Mouse (Mus musculus) thymus, postnatal 0 days (tissue): ENCODE measurements around the gene Rsph9. TPM values are rescaled to one million over a fixed set of nuclear protein-coding genes. Genes with fewer than 3 reads are reported as not detected.

Experiments
- DNase-seq: peaks from one replicate; pipeline ENCODE4 v3.0.0-alpha.2; 2015; ENCODE audit warnings: low spot score
- polyA plus RNA-seq: library from polyadenylated mRNA; unstranded; fragments of >200 nt; fragmentation: Nextera tagmentation; extraction: Ambion mirVana; gene quantifications from 2 replicates; pipeline ENCODE4 v1.2.1, GENCODE M21; 2015

Gene Rsph9
- polyA plus RNA-seq, 1 experiment from 2014 or later = 2.0 TPM

GRCm38 (mm10) chr17:46152847-46153782, 9.1 kb upstream of the Rsph9 start, which contains the start of gene Mad2l1bp:
Mad2l1bp (minus strand) TSS chr17:46153553.
- peak; percentile 95 for DNase-seq

GRCm38 (mm10) chr17:46139872-46140271, 4.1 kb downstream of the Rsph9 start:
- no peak for DNase-seq

DNA sequence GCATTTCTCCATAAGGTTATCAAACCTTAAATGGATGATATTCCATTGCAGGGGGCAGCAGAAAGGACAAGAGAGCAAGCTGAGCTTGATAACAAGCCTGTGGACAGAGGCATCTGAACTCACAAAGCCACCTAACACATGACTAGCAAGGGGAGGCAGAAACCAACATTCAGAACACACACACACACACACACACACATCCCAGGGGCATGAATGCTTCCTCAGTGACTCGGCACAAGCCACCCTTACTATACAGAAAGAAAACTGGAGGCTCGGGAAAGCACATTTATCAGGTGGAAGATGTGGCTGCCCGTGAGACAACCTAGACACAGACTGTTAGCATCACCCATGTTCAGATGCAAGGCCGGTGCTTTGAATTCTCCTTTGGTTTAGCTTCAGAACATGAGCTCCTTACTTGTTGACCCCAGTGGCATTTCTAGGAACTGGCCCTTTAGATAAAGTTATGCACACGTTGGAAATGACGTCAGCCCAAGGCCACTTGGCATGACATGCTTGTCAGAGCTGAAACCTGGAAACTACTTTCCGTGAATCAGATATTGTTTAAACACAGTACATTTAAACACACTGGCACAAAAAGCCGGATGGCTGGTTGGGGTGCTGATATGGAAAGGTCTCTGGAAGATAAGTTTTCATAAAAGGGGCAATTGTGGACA, 5.3 kb downstream of the Rsph9 start:
- DNase-seq = no peak

DNA sequence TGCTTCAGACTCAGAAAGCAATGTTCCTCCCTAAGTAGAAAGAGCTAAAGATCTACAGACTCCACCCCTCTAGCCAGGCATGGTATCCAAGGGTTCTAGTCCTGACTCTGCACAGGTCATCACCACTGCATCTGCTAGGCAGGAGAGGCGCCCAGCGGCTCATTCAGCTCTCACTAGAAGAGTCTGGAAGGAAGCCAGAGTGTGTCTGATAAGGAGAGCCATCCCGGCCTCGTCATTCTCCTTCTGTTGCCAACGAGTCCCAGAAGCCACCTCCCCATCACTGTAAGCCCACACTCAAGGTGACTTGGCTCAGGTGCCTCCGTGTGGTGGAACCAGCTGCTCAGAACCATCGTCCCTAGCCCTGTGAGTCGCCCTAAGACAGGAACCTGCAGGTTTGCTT, 11.2 kb downstream of the Rsph9 start:
- DNase-seq = no peak

DNA sequence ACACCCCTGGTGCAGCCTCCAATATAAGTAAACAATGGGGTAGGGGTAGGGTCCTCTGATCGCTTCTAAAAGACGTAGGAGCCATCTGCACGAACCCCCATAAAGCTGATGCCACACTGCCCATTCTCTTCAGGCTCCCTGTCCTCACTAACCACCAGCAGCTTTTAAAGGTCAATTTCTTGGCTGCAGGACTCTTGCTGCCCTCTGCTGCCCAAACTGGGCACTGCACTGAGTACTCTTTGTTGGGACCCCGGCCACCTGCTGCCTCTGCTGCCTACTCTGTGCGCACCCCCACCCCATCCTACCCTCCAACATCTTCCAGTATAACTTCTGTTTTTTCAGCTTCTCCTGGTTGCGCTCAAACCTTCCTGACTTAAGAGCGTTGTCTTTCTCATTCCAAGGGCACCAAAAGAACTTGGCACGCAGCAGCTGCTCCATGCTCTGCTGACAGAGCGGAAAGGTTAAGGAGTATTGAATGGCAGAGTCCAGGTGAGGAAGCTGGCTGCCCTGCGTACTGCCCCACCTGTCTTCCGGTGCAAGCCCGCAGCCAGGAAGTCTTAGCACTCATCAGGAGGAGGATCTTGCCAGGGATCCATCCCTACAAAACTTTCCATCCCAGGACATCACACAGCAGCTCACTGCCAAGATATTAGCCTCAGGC, 11.8 kb downstream of the Rsph9 start:
- DNase-seq = peak; percentile 60

DNA sequence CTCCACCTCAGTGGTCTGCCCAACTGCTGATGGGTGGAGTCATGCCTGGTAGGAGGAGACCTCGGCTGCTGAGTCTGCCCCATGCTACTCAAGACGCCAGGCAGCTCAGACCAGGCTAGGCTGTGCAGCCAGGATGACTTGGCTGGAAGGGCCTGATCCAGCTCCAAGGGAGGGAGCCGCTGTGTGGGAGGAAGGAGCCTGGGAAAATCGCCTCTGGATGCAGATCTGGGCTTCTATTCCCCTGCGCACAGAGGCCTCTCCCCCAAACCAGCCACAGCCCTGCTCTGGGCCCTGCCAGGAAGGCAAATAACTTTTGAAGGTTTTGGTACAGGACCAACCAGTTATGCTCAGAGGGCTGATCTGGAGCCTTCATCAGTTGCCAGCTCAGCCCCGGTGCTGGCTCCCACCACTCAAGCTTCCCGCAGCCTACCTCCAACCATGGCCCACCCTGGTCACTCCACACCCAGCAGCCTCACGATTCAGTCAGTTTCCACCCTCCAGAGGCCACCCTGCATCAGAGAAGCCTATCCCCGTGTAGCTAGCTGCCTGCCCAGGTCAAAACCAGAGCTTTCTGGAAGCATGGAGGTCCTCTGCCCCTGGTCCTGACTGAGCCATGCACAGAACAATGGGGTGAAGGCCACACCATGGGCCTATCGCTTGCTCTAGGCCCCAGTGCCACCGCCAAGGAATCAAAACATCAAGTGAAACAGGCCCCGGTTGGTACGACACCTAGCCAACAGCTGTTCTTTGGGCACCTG, 14.1 kb downstream of the Rsph9 start:
- no peak for DNase-seq

DNA sequence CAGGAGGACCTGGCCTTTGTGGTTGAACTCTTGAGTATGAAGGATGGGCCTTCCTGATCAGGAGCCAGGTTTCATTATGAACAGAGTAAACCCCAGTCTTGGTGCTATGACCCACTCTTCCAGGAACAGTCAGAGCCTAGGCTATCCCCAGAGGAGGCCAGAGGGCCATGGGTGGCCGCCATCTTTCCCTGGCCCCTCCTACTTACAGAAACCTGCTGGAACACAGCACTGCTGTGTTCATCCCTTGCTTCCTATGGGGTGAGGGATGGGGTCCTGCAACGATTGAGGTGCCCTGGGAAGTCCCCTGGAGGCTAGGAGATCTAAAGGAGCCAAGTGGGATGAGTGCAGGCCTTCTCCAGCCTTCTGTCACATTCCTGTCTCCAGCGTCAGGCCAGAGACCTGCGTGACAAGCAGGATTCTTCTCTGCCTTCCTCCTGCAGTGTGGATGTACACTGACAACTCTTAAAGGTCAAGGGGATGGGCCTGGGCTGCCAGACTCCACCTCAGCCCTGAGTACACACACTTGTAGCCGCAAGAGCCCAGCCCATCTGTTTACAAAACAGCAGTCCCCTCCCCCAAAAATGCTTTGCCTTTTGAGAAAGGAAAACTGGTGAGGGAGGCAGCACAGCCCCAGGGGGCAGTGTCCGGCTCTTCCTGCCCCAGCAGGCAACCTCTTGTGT, 16.1 kb downstream of the Rsph9 start:
- DNase-seq = no peak

- DNase-seq = no peak
Observed at GRCm38 (mm10) chr17:46126608-46127007, 17.4 kb downstream of the Rsph9 start.

- no peak for DNase-seq
Observed at GRCm38 (mm10) chr17:46123953-46124700, 19.9 kb downstream of the Rsph9 start.

DNA sequence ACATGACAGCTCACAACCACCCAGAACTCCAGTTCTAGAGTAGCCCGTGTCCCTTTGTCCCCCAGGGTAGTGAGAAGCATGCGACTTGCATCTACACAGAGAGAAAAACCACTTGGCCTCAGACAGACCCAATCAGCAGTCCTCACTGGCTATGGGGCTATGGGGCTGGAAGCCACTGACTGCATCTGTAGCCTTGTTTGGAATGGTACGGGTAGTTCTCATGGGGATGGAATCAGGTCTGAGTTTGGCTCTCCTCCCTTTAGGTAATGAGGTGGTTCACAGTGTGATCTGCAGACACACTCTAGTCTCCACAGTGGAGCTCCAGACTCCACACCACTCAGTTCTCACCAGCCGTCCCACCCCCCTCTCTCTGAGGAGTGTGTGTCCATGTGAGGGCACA, 20.7 kb downstream of the Rsph9 start:
- DNase-seq = no peak

GRCm38 (mm10) chr17:46122791-46123190, 21.2 kb downstream of the Rsph9 start:
- DNase-seq = no peak

- DNase-seq = no peak
Observed at GRCm38 (mm10) chr17:46119641-46120040, 24.4 kb downstream of the Rsph9 start.

DNA sequence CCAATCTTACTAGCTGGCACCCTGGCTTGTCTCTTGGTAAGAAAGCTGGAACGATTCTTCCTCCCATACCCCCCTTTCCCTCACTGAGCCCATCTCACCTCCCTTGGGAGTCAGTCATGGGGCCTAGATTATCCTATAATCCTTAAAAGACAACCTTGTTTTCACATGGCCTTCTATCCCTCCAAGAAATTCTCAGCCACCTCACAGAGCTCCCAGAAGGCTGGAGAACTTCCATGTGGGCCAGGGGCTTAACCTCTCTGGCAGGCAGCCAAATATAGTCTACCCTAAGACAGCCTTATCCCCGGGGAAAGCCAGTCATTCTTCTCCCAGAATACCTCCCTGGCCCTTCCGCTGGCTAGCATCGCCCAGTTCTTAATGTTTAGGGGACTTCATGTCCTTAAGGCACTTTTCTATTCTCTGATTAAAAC, 25.6 kb downstream of the Rsph9 start:
- DNase-seq = no peak

- DNase-seq = no peak
Observed at GRCm38 (mm10) chr17:46117623-46118422, 26.2 kb downstream of the Rsph9 start.

DNA sequence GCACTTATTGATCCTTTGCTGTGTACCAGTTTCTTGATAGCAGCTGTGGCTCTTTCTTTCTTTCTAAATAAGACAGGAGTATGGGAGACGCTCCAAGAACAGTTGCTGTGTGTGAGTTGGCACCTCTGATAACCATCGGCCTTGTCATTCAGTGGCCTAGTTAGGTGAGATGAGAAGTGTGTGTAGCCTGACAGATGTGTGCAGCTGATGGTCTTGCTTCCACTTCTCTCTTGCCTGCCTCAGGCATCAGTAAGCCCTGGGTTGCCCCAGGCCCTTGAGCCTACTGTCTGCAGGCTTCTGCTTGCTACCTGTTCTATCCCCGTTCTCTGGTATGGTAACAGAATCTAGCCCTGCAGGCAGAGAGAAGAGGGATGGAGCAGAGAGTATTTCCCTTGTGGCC, 27.1 kb downstream of the Rsph9 start:
- no peak for DNase-seq

GRCm38 (mm10) chr17:46116138-46116537, 27.9 kb downstream of the Rsph9 start:
- DNase-seq = no peak

GRCm38 (mm10) chr17:46115489-46115888, 28.5 kb downstream of the Rsph9 start:
- DNase-seq = no peak

DNA sequence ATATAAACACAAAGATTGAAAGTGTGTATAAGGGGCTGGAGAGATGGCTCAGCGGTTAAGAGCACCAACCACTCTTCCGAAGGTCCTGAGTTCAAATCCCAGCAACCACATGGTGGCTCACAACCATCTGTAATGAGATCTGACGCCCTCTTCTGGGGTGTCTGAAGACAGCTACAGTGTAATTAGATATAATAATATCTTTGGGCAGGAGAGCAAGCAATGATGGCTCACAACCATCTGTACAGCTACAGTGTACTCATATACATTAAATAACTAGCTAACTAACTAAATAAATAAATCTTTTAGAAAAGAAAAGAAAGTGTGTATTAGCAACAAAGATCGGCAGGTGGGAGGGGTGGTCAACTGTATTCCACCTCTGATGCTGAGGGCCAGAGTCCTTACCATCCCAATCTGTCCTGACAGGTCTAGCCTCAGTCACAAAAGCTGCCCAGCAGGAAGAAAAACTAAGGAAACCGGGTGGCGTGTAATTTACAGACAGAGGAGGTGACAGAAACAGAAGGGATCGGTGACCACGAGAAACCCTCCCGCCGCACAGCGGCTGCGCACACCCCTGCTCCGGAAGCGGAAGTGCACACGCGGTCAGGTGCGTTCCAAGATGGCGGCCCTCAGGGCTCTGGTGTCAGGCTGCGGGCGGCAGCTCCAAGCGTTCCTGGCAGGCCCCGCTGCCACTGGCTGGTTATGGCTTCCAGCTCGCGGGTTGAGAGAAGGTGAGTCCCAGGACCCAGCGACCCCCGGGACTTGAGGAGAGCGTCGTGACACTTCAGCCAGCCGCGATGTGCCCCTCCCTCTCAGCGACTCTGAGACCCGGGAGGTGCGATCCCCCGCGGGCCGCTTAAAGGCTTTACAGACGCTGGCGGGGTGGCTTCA, 33.4 kb downstream of the Rsph9 start, which contains the start of gene Mrps18a:
Mrps18a (plus strand) TSS at position 585 of the 888 bp plus-strand sequence.
- DNase-seq = peak; percentile 84
